Mouse (Mus musculus) midbrain, postnatal 0 days (tissue): ENCODE data around the gene Alkbh6. TPM values are rescaled to one million over a fixed set of nuclear protein-coding genes. Genes with fewer than 3 reads are reported as not detected.
A peak's percentile ranks its signal among the peaks of the same experiment; 100 is the strongest.

Experiments
- ATAC-seq: fragments of 200-750 bp; cut with Nextera tagmentation; 2 replicates; pipeline ENCODE4 v1.8.0; 2017; ENCODE audit warnings: moderate number of reproducible peaks, mild to moderate bottlenecking, moderate TSS enrichment, moderate library complexity; ENCODE audit not compliant: low FRiP score
- DNase-seq: peaks from one replicate; pipeline ENCODE4 v3.0.0-alpha.2; 2015; ENCODE audit warnings: low spot score
- H3K27ac ChIP-seq: fragments of 300-500 bp; sonication (generic); 2 replicates; pipeline ENCODE4 v1.5.1; 2014; ENCODE audit warnings: low read depth, mild to moderate bottlenecking, low read length, mixed read lengths
- H3K27me3 ChIP-seq: fragments of 300-500 bp; sonication (generic); 2 replicates; pipeline ENCODE4 v1.6.1; 2014; ENCODE audit warnings: low read length, control low read depth, mixed read lengths; ENCODE audit not compliant: insufficient read depth
- H3K36me3 ChIP-seq: fragments of 300-500 bp; sonication (generic); 2 replicates; pipeline ENCODE4 v1.6.1; 2014; ENCODE audit warnings: low read length, control low read depth, mixed read lengths; ENCODE audit not compliant: insufficient read depth
- H3K4me1 ChIP-seq: fragments of 300-500 bp; sonication (generic); 2 replicates; pipeline ENCODE4 v1.6.1; 2014; ENCODE audit warnings: mild to moderate bottlenecking, control low read depth, antibody characterized with exemption, low read length, mixed read lengths; ENCODE audit not compliant: insufficient read depth
- H3K4me2 ChIP-seq: fragments of 300-500 bp; sonication (generic); 2 replicates; pipeline ENCODE4 v1.6.1; 2014; ENCODE audit warnings: low read depth, mild to moderate bottlenecking, low read length, mixed read lengths; ENCODE audit not compliant: poor library complexity, severe bottlenecking
- H3K4me3 ChIP-seq: fragments of 300-500 bp; sonication (generic); 2 replicates; pipeline ENCODE4 v1.5.1; 2014; ENCODE audit warnings: low read depth, mild to moderate bottlenecking, low read length, moderate library complexity
- H3K9ac ChIP-seq: fragments of 300-500 bp; sonication (generic); replicated peaks from 2 replicates; pipeline ENCODE4 v1.6.1; 2014; ENCODE audit warnings: mild to moderate bottlenecking, low read length, moderate library complexity, mixed read lengths; ENCODE audit not compliant: poor library complexity, severe bottlenecking
- H3K9me3 ChIP-seq: fragments of 300-500 bp; sonication (generic); 2 replicates; pipeline ENCODE4 v1.6.1; 2016; ENCODE audit warnings: low read length, control low read depth
- CTCF ChIP-seq: IDR thresholded peaks from 2 replicates; pipeline ENCODE4 v1.5.1; 2016; ENCODE audit warnings: antibody characterized with exemption, mild to moderate bottlenecking
- WGBS: fragments of 180-500 bp; shearing (Covaris S2); extraction: QIAGEN DNeasy Blood & Tissue Kit; methylation state at CpG from one replicate; pipeline ENCODE4 v1.1.7; 2014; 5-methylcytosine and 5-hydroxymethylcytosine counted together
- polyA plus RNA-seq: library from polyadenylated mRNA; unstranded; fragments of >200 nt; fragmentation: Nextera tagmentation; extraction: Ambion mirVana; gene quantifications from 2 replicates; pipeline ENCODE4 v1.2.1, GENCODE M21; 2015
- total RNA-seq: library from RNA; depleted of rRNA; stranded (reverse); fragments of >200 nt; gene quantifications from 2 replicates; pipeline ENCODE4 v1.2.3, GENCODE M21; 2014

Gene Alkbh6
- total and polyA plus RNA-seq, 2 experiments from 2014 or later: 121 to 129 TPM

GRCm38 (mm10) chr7:30291215-30292131, 17.0 kb upstream of the Alkbh6 start, which contains the start of gene Clip3:
Gene Clip3, plus strand, starts transcription at chr7:30291728.
- peak; percentile 91 for DNase-seq
- WGBS: 6% methylated on average over 34 of the region's 35 CpGs
- no peaks in the 10 kb centered on the region for H3K27me3 ChIP-seq
- H3K27ac ChIP-seq: peak within 1 kb of the TSS; percentile 85
- peak within 1 kb of the TSS; percentile 87 for H3K4me2 ChIP-seq
- peaks cover 13% of the 10 kb centered on the region for H3K36me3 ChIP-seq
- peak; percentile 81 for ATAC-seq
- peak within 1 kb of the TSS; percentile 66 for H3K4me3 ChIP-seq
- no peaks in the 10 kb centered on the region for H3K9me3 ChIP-seq
- peaks cover 11% of the 10 kb centered on the region; the same call in 1 of the 2 replicates for H3K4me1 ChIP-seq
- peak; percentile 33 for TF ChIP-seq CTCF
- H3K9ac ChIP-seq: peak within 1 kb of the TSS; percentile 76

GRCm38 (mm10) chr7:30293795-30294194, 14.7 kb upstream of the Alkbh6 start:
- H3K27me3 ChIP-seq: no peaks in the 10 kb centered on the region
- H3K4me3 ChIP-seq: no peak overlapping the region
- H3K9me3 ChIP-seq: no peaks in the 10 kb centered on the region
- H3K4me1 ChIP-seq: peaks cover 11% of the 10 kb centered on the region; the same call in 1 of the 2 replicates
- H3K4me2 ChIP-seq: no peak overlapping the region
- H3K9ac ChIP-seq: no peak overlapping the region
- TF ChIP-seq CTCF: no peak
- ATAC-seq (no peak), DNase-seq (peak; percentile 27)
- H3K27ac ChIP-seq: no peak overlapping the region
- 59% methylated on average over 13 of the region's 13 CpGs for WGBS
- H3K36me3 ChIP-seq: peaks cover 35% of the 10 kb centered on the region

GRCm38 (mm10) chr7:30294296-30294695, 14.2 kb upstream of the Alkbh6 start:
- H3K36me3 ChIP-seq: peaks cover 40% of the 10 kb centered on the region
- H3K4me2 ChIP-seq: no peak overlapping the region
- H3K4me1 ChIP-seq: peaks cover 11% of the 10 kb centered on the region; the same call in 1 of the 2 replicates
- H3K9ac ChIP-seq: 0 out of 2 replicates have a peak overlapping the region, but pooled peaks have one; percentile 19
- no peak overlapping the region for H3K27ac ChIP-seq
- DNase-seq: no peak
- H3K4me3 ChIP-seq: no peak overlapping the region
- 88% methylated on average over 5 of the region's 5 CpGs for WGBS
- no peak for TF ChIP-seq CTCF
- no peak for ATAC-seq
- no peaks in the 10 kb centered on the region for H3K9me3 ChIP-seq
- no peaks in the 10 kb centered on the region for H3K27me3 ChIP-seq

GRCm38 (mm10) chr7:30295103-30295502, 13.4 kb upstream of the Alkbh6 start:
- TF ChIP-seq CTCF: no peak
- no peaks in the 10 kb centered on the region for H3K9me3 ChIP-seq
- ATAC-seq: no peak
- no peak overlapping the region for H3K27ac ChIP-seq
- no peak overlapping the region for H3K4me2 ChIP-seq
- WGBS: 77% methylated on average over 10 of the region's 10 CpGs
- peaks cover 11% of the 10 kb centered on the region; the same call in 1 of the 2 replicates for H3K4me1 ChIP-seq
- no peaks in the 10 kb centered on the region for H3K27me3 ChIP-seq
- peaks cover 47% of the 10 kb centered on the region for H3K36me3 ChIP-seq
- peak; percentile 47 for DNase-seq
- no peak overlapping the region for H3K4me3 ChIP-seq
- H3K9ac ChIP-seq: no peak overlapping the region

GRCm38 (mm10) chr7:30296816-30297215, 11.7 kb upstream of the Alkbh6 start:
- Histone ChIP-seq H3K9ac (no peak overlapping the region), H3K9me3 (no peaks in the 10 kb centered on the region), H3K27me3 (no peaks in the 10 kb centered on the region), H3K4me1 (peaks cover 11% of the 10 kb centered on the region; the same call in 1 of the 2 replicates), H3K4me3 (no peak overlapping the region), H3K36me3 (peaks cover 60% of the 10 kb centered on the region), H3K27ac (no peak overlapping the region), H3K4me2 (no peak overlapping the region)
- WGBS: 92% methylated on average over 15 of the region's 15 CpGs
- DNase-seq: no peak
- TF ChIP-seq CTCF: no peak
- no peak for ATAC-seq

- Histone ChIP-seq H3K9ac (no peak overlapping the region), H3K36me3 (peaks cover 64% of the 10 kb centered on the region), H3K27me3 (no peaks in the 10 kb centered on the region), H3K4me3 (no peak overlapping the region), H3K27ac (no peak overlapping the region), H3K4me1 (peaks cover 11% of the 10 kb centered on the region; the same call in 1 of the 2 replicates), H3K4me2 (no peak overlapping the region), H3K9me3 (no peaks in the 10 kb centered on the region)
- 86% methylated on average over 16 of the region's 16 CpGs for WGBS
- TF ChIP-seq CTCF: no peak
- DNase-seq: no peak
- no peak for ATAC-seq
These were observed 11.3 kb upstream of the Alkbh6 start for GRCm38 (mm10) chr7:30297266-30297665.
